Mouse (Mus musculus) liver, embryonic 14.5 days (tissue): ENCODE results near the gene Chat. TPM values are rescaled to one million over a fixed set of nuclear protein-coding genes. Genes with fewer than 3 reads are reported as not detected.

Source experiments
- ATAC-seq: fragments of 200-750 bp; cut with Nextera tagmentation; 2 replicates; pipeline ENCODE4 v1.8.0; 2017; ENCODE audit warnings: moderate number of reproducible peaks, mild to moderate bottlenecking, moderate library complexity; ENCODE audit not compliant: insufficient read depth
- DNase-seq, 3 experiments: peaks; one replicate each; pipeline ENCODE4 v3.0.0-alpha.2; 2012 to 2013; ENCODE audit warnings: low read depth in 3 of 3, low spot score in 3 of 3
- H3K27ac ChIP-seq: fragments of 300-500 bp; sonication (generic); 2 replicates; pipeline ENCODE4 v1.5.1; 2014; ENCODE audit warnings: moderate library complexity, mild to moderate bottlenecking, control low read depth, inconsistent platforms
- H3K27me3 ChIP-seq: fragments of 300-500 bp; sonication (generic); 2 replicates; pipeline ENCODE4 v1.6.1; 2014; ENCODE audit warnings: mild to moderate bottlenecking, low read length, moderate library complexity; ENCODE audit not compliant: control insufficient read depth, insufficient read depth
- H3K36me3 ChIP-seq: fragments of 300-500 bp; sonication (generic); replicated peaks from 2 replicates; pipeline ENCODE4 v1.6.1; 2014; ENCODE audit warnings: low read depth; ENCODE audit not compliant: control insufficient read depth, insufficient read depth
- H3K4me1 ChIP-seq, 2 experiments: fragments of 200-500 bp in 1 of 2; fragments of 300-500 bp in 1 of 2; sonication (generic) in 1 of 2; replicated peaks; 2 replicates each; pipeline ENCODE4 v1.6.1; 2012 to 2014; ENCODE audit warnings: antibody characterized with exemption in 1 of 2, inconsistent platforms in 1 of 2, low read length in 1 of 2; ENCODE audit not compliant: control insufficient read depth in 2 of 2, insufficient read depth in 2 of 2
- H3K4me2 ChIP-seq: fragments of 300-500 bp; sonication (generic); 2 replicates; pipeline ENCODE4 v1.6.1; 2014; ENCODE audit warnings: low read depth, mild to moderate bottlenecking, control low read depth, moderate library complexity
- H3K4me3 ChIP-seq, 2 experiments: fragments of 200-500 bp in 1 of 2; fragments of 300-500 bp in 1 of 2; sonication (generic) in 1 of 2; 2 replicates each; pipeline ENCODE4 v1.5.1; 2012 to 2014; ENCODE audit warnings: low read depth in 2 of 2, low read length in 2 of 2, mild to moderate bottlenecking in 2 of 2, control low read depth in 1 of 2, inconsistent platforms in 1 of 2, moderate library complexity in 1 of 2; ENCODE audit not compliant: insufficient read depth in 1 of 2
- H3K9ac ChIP-seq: fragments of 300-500 bp; sonication (generic); replicated peaks from 2 replicates; pipeline ENCODE4 v1.6.1; 2014; ENCODE audit warnings: mild to moderate bottlenecking, control low read depth, moderate library complexity
- H3K9me3 ChIP-seq: fragments of 300-500 bp; sonication (generic); 2 replicates; pipeline ENCODE4 v1.6.1; 2016; ENCODE audit warnings: low read length, mixed read lengths; ENCODE audit not compliant: control insufficient read depth
- CTCF ChIP-seq: IDR thresholded peaks from 2 replicates; pipeline ENCODE4 v1.5.1; 2016; ENCODE audit warnings: antibody characterized with exemption, low read depth, control low read depth
- EP300 ChIP-seq: IDR thresholded peaks from 2 replicates; pipeline ENCODE4 v1.6.1; 2016; ENCODE audit warnings: antibody characterized with exemption, low read depth
- WGBS: fragments of 180-500 bp; shearing (Covaris S2); extraction: QIAGEN DNeasy Blood & Tissue Kit; methylation state at CpG from one replicate; pipeline ENCODE4 v1.1.7; 2014; ENCODE audit not compliant: insufficient replicate concordance; 5-methylcytosine and 5-hydroxymethylcytosine counted together
- polyA plus RNA-seq, 2 experiments: library from polyadenylated mRNA; depleted of rRNA in 1 of 2; stranded (reverse) in 1 of 2; unstranded in 1 of 2; fragments of >200 nt; fragmentation: Nextera tagmentation in 1 of 2; extraction: Ambion mirVana in 1 of 2; gene quantifications; 2 replicates each; pipeline versions ENCODE4 v1.2.1 to v1.2.3; 2012 to 2014

Chat gene
- polyA plus RNA-seq, 2 experiments = not detected

- Histone ChIP-seq H3K4me2 (peak overlapping the region; percentile 41), H3K4me1 (peaks cover 7 to 20% of the 10 kb centered on the region in 2 experiments), H3K9me3 (no peaks in the 10 kb centered on the region), H3K9ac (no peak overlapping the region; the same call in 1 of the 2 replicates), H3K27ac (no peak overlapping the region), H3K36me3 (no peaks in the 10 kb centered on the region), H3K27me3 (no peaks in the 10 kb centered on the region), H3K4me3 (no peak overlapping the region)
- ATAC-seq (peak; percentile 48; the same call in 1 of the 2 replicates), DNase-seq (peak; percentile 29 to 44 (median 39))
- 17% methylated on average over 10 of the region's 10 CpGs for WGBS
- 0 out of 2 replicates have a peak, but pooled peaks have one; percentile 38 for TF ChIP-seq EP300
- no peak for TF ChIP-seq CTCF
Observed at GRCm38 (mm10) chr14:32508105-32508835, 42.5 kb upstream of the Chat start.

GRCm38 (mm10) chr14:32507216-32507615 is 41.4 kb upstream of the Chat start:
- H3K4me1 ChIP-seq = peaks cover 7 to 14% of the 10 kb centered on the region in 2 experiments
- ATAC-seq = no peak
- TF ChIP-seq EP300 (no peak), CTCF (no peak)
- no peak overlapping the region for H3K9ac ChIP-seq
- H3K4me2 ChIP-seq = no peak overlapping the region
- no peak for DNase-seq
- no peaks in the 10 kb centered on the region for H3K27me3 ChIP-seq
- WGBS = 67% methylated on average over 4 of the region's 4 CpGs
- H3K27ac ChIP-seq = no peak overlapping the region
- H3K9me3 ChIP-seq = no peaks in the 10 kb centered on the region
- no peaks in the 10 kb centered on the region for H3K36me3 ChIP-seq
- no peak overlapping the region for H3K4me3 ChIP-seq

DNA sequence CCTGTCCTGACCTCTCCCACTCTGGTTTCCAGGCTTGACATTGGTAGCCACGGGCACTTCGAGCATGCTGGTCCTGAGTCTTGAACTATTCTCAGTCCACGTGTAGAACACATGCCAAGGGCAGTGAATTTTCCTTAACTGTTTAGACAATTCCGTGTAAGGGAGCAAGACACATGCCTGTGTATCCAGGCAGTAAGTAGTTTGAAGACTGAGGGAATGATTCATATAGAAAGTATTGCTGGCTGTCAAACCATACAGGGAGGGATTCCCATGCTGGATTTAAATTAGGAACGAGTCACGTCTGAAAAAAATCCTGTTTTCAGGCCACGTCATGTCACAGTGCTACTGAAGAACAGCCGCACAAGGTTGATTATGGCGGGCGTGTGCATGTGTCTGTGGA is 40.5 kb upstream of the Chat start:
- WGBS = 63% methylated on average over 10 of the region's 10 CpGs
- DNase-seq (no peak), ATAC-seq (no peak)
- TF ChIP-seq EP300 (no peak), CTCF (no peak)
- H3K9ac ChIP-seq = no peak overlapping the region
- H3K9me3 ChIP-seq = no peaks in the 10 kb centered on the region
- no peaks in the 10 kb centered on the region for H3K36me3 ChIP-seq
- no peak overlapping the region for H3K4me3 ChIP-seq
- peaks cover 7 to 14% of the 10 kb centered on the region in 2 experiments for H3K4me1 ChIP-seq
- H3K4me2 ChIP-seq = no peak overlapping the region
- no peak overlapping the region for H3K27ac ChIP-seq
- H3K27me3 ChIP-seq = no peaks in the 10 kb centered on the region

DNA sequence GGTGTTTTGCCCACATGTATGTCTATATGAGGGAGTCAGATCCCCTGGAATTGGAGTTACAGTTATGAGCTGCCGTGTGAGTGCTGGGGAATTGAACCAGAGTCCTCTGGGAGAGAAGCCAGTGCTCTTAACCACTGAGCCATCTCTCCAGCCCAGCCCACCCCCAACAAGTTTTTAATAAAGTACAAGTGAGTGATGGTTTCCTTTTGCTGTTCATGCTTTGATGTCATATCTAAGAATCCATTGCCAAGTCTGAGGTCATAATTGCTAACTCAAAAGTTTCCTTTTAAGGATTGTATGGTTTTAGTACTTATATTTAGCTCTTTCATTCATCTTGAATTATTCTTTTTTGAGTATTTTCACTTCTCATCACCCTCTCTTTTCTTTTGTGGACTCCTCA is 38.1 kb upstream of the Chat start:
- Histone ChIP-seq H3K27me3 (no peaks in the 10 kb centered on the region), H3K27ac (no peak overlapping the region), H3K9me3 (no peaks in the 10 kb centered on the region), H3K9ac (no peak overlapping the region), H3K4me2 (no peak overlapping the region), H3K4me3 (no peak overlapping the region), H3K4me1 (peaks cover 7 to 12% of the 10 kb centered on the region in 2 experiments), H3K36me3 (no peaks in the 10 kb centered on the region)
- WGBS = 77% methylated on average over 1 of the region's 1 CpGs
- ATAC-seq (no peak), DNase-seq (no peak)
- no peak for TF ChIP-seq EP300
- TF ChIP-seq CTCF = no peak

DNA sequence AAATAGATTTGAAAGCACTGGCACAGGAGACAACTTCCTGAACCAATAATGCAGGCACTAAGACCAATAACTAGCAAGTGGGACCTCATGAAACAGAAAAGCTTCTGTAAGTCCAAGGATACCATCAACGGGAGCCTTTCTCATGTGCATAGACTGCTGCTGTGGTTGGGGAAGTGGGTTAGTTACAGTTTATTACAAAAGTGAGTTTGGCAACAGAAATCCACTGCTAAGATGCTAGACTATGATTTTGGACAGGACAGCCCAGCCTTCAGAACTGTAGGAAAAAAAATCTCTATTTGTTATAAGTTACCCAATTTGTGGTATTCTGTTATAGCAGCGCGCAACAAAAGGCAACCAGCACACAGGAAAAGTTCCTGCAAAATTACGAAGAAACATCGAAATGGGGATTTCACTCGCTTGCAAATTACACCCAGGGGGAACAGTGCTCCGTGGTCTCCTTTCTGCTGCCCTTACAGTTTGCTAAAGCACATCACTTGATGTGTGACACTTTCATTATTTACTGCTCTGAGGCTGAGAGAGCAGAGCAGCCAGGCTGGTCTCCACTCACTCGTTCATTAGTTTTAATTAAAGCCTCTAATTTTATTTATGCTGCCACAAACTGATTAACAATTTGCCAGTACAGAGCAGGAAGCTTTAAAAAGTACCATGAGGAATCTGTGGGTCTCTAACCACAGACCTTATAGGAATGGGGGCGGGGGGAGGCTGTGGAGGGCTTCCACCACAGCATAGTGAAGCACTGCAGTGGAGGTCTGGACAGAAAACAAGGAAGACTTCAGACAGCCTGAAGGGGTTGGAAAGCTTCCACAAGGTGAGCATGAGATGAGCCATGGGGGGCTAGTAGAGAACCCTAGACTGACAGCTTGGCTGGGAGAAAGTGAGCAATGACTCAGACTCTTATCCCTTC is 37.2 kb upstream of the Chat start:
- Histone ChIP-seq H3K27me3 (no peaks in the 10 kb centered on the region), H3K9ac (no peak overlapping the region), H3K9me3 (no peaks in the 10 kb centered on the region), H3K27ac (no peak overlapping the region), H3K36me3 (no peaks in the 10 kb centered on the region), H3K4me2 (no peak overlapping the region), H3K4me1 (peaks cover 1 to 4% of the 10 kb centered on the region in 2 experiments; a peak in 3 of 4 replicates), H3K4me3 (no peak overlapping the region)
- ATAC-seq = no peak
- TF ChIP-seq EP300 (no peak), CTCF (no peak)
- no peak for DNase-seq
- 53% methylated on average over 9 of the region's 9 CpGs for WGBS
